Mouse (Mus musculus): ENCODE measurements around the gene Znfx1.

- TF ChIP-seq CTCF (IDR thresholded peaks at IDR 0.05; ENCODE audit: control insufficient read depth, insufficient read depth, insufficient read length) = no peak
- no peak for TF ChIP-seq MAX (IDR thresholded peaks at IDR 0.05)
- TF ChIP-seq MYOG (IDR thresholded peaks at IDR 0.05; ENCODE audit: control insufficient read depth, extremely low read depth, insufficient read length) = no peak
- TF ChIP-seq MYOD1 (IDR thresholded peaks at IDR 0.05; ENCODE audit: control insufficient read depth, insufficient read length, low read depth) = no peak
- TF ChIP-seq CEBPB (IDR thresholded peaks at IDR 0.05; ENCODE audit: low read depth) = no peak
- no peak for TF ChIP-seq USF1 (IDR thresholded peaks at IDR 0.05; ENCODE audit: low read depth)
- no peak for TF ChIP-seq FOSL1 (IDR thresholded peaks at IDR 0.05; ENCODE audit: insufficient read depth, low read length, poor library complexity, severe bottlenecking)
Observed at GRCm38 (mm10) chr2:167038716-167039115, 24.1 kb downstream of the Znfx1 start.

Measured in C2C12 (cell line).